Mouse (Mus musculus): ENCODE data around the gene Lcat. TPM values are rescaled to one million over a fixed set of nuclear protein-coding genes. Genes with fewer than 3 reads are reported as not detected.

The Lcat gene
- 6.6 TPM for polyA plus RNA-seq (2015; fragmentation: Illumina TruSeq; extraction: RNeasy Lipid Tissue Mini Kit (QIAGEN cat#74804); ENCODE audit: insufficient read depth, low read depth, low replicate concordance)

GRCm38 (mm10) chr8:105943321-105943739 lies at the start of gene Lcat:
Lcat (minus strand) TSS chr8:105943382.

GRCm38 (mm10) chr8:105990856-105991387 lies 47.7 kb upstream of the Lcat start, which contains the start of gene Dus2:
Dus2 (plus strand) TSS chr8:105991337.

GRCm38 (mm10) chr8:105979325-105979724 lies 36.1 kb upstream of the Lcat start, which contains the start of gene Dpep3:
Dpep3 (minus strand) TSS chr8:105979429.

GRCm38 (mm10) chr8:105965905-105966341 lies 22.7 kb upstream of the Lcat start, which contains the start of gene Slc12a4:
Slc12a4 (minus strand) TSS chr8:105966097.

GRCm38 (mm10) chr8:105938306-105938669 lies 4.9 kb downstream of the Lcat start, which contains the start of gene Psmb10:
Psmb10 (minus strand) TSS chr8:105938444.

GRCm38 (mm10) chr8:105933762-105934161 lies 9.4 kb downstream of the Lcat start, which contains the start of gene Ctrl:
Ctrl (minus strand) TSS chr8:105933862.

GRCm38 (mm10) chr8:105900180-105900940 lies 42.8 kb downstream of the Lcat start, which contains the start of gene Pskh1:
Pskh1 (plus strand) TSS chr8:105900441.

GRCm38 (mm10) chr8:105893339-105893738 lies 49.8 kb downstream of the Lcat start, which contains the start of gene Nrn1l:
Nrn1l (plus strand) TSS chr8:105893567.

Other genes starting within 250 kb of the Lcat start
- 8.9 TPM for gene Acd, start 242.3 kb downstream of the Lcat start, polyA plus RNA-seq (2015; fragmentation: Illumina TruSeq; extraction: RNeasy Lipid Tissue Mini Kit (QIAGEN cat#74804); ENCODE audit: insufficient read depth, low read depth, low replicate concordance)
- 1.4 TPM for gene Pard6a, start 242.2 kb downstream of the Lcat start, polyA plus RNA-seq (2015; fragmentation: Illumina TruSeq; extraction: RNeasy Lipid Tissue Mini Kit (QIAGEN cat#74804); ENCODE audit: insufficient read depth, low read depth, low replicate concordance)
- not detected for gene 4933405L10Rik, start 235.7 kb downstream of the Lcat start, polyA plus RNA-seq (2015; fragmentation: Illumina TruSeq; extraction: RNeasy Lipid Tissue Mini Kit (QIAGEN cat#74804); ENCODE audit: insufficient read depth, low read depth, low replicate concordance)
- gene Enkd1, start 235.2 kb downstream of the Lcat start, polyA plus RNA-seq (2015; fragmentation: Illumina TruSeq; extraction: RNeasy Lipid Tissue Mini Kit (QIAGEN cat#74804); ENCODE audit: insufficient read depth, low read depth, low replicate concordance) = 1.6 TPM
- 3.7 TPM for gene Gfod2, start 184.7 kb downstream of the Lcat start, polyA plus RNA-seq (2015; fragmentation: Illumina TruSeq; extraction: RNeasy Lipid Tissue Mini Kit (QIAGEN cat#74804); ENCODE audit: insufficient read depth, low read depth, low replicate concordance)
- gene Ranbp10, start 116.0 kb downstream of the Lcat start, polyA plus RNA-seq (2015; fragmentation: Illumina TruSeq; extraction: RNeasy Lipid Tissue Mini Kit (QIAGEN cat#74804); ENCODE audit: insufficient read depth, low read depth, low replicate concordance) = 5.2 TPM
- gene Tsnaxip1, start 115.7 kb downstream of the Lcat start, polyA plus RNA-seq (2015; fragmentation: Illumina TruSeq; extraction: RNeasy Lipid Tissue Mini Kit (QIAGEN cat#74804); ENCODE audit: insufficient read depth, low read depth, low replicate concordance) = not detected
- gene Cenpt, start 90.1 kb downstream of the Lcat start, polyA plus RNA-seq (2015; fragmentation: Illumina TruSeq; extraction: RNeasy Lipid Tissue Mini Kit (QIAGEN cat#74804); ENCODE audit: insufficient read depth, low read depth, low replicate concordance) = 3.4 TPM
- 7.8 TPM for gene Thap11, start 88.2 kb downstream of the Lcat start, polyA plus RNA-seq (2015; fragmentation: Illumina TruSeq; extraction: RNeasy Lipid Tissue Mini Kit (QIAGEN cat#74804); ENCODE audit: insufficient read depth, low read depth, low replicate concordance)
- gene Nutf2, start 82.8 kb downstream of the Lcat start, polyA plus RNA-seq (2015; fragmentation: Illumina TruSeq; extraction: RNeasy Lipid Tissue Mini Kit (QIAGEN cat#74804); ENCODE audit: insufficient read depth, low read depth, low replicate concordance) = 16.2 TPM
- gene Edc4, start 62.5 kb downstream of the Lcat start, polyA plus RNA-seq (2015; fragmentation: Illumina TruSeq; extraction: RNeasy Lipid Tissue Mini Kit (QIAGEN cat#74804); ENCODE audit: insufficient read depth, low read depth, low replicate concordance) = 16.1 TPM
- not detected for gene Nrn1l, start 49.8 kb downstream of the Lcat start, polyA plus RNA-seq (2015; fragmentation: Illumina TruSeq; extraction: RNeasy Lipid Tissue Mini Kit (QIAGEN cat#74804); ENCODE audit: insufficient read depth, low read depth, low replicate concordance)
- gene Pskh1, start 42.9 kb downstream of the Lcat start, polyA plus RNA-seq (2015; fragmentation: Illumina TruSeq; extraction: RNeasy Lipid Tissue Mini Kit (QIAGEN cat#74804); ENCODE audit: insufficient read depth, low read depth, low replicate concordance) = 3.8 TPM
- gene Ctrl, start 9.5 kb downstream of the Lcat start, polyA plus RNA-seq (2015; fragmentation: Illumina TruSeq; extraction: RNeasy Lipid Tissue Mini Kit (QIAGEN cat#74804); ENCODE audit: insufficient read depth, low read depth, low replicate concordance) = 23,700 TPM
- gene Psmb10, start 4.9 kb downstream of the Lcat start, polyA plus RNA-seq (2015; fragmentation: Illumina TruSeq; extraction: RNeasy Lipid Tissue Mini Kit (QIAGEN cat#74804); ENCODE audit: insufficient read depth, low read depth, low replicate concordance) = 298 TPM
- 8.7 TPM for gene Slc12a4, start 22.7 kb upstream of the Lcat start, polyA plus RNA-seq (2015; fragmentation: Illumina TruSeq; extraction: RNeasy Lipid Tissue Mini Kit (QIAGEN cat#74804); ENCODE audit: insufficient read depth, low read depth, low replicate concordance)
- gene Dpep3, start 36.0 kb upstream of the Lcat start, polyA plus RNA-seq (2015; fragmentation: Illumina TruSeq; extraction: RNeasy Lipid Tissue Mini Kit (QIAGEN cat#74804); ENCODE audit: insufficient read depth, low read depth, low replicate concordance) = not detected
- 3.0 TPM for gene Dus2, start 48.0 kb upstream of the Lcat start, polyA plus RNA-seq (2015; fragmentation: Illumina TruSeq; extraction: RNeasy Lipid Tissue Mini Kit (QIAGEN cat#74804); ENCODE audit: insufficient read depth, low read depth, low replicate concordance)
- gene Dpep2nb, start 62.6 kb upstream of the Lcat start, polyA plus RNA-seq (2015; fragmentation: Illumina TruSeq; extraction: RNeasy Lipid Tissue Mini Kit (QIAGEN cat#74804); ENCODE audit: insufficient read depth, low read depth, low replicate concordance) = not detected
- 1.9 TPM for gene Ddx28, start 68.5 kb upstream of the Lcat start, polyA plus RNA-seq (2015; fragmentation: Illumina TruSeq; extraction: RNeasy Lipid Tissue Mini Kit (QIAGEN cat#74804); ENCODE audit: insufficient read depth, low read depth, low replicate concordance)
- 4.1 TPM for gene Nfatc3, start 115.5 kb upstream of the Lcat start, polyA plus RNA-seq (2015; fragmentation: Illumina TruSeq; extraction: RNeasy Lipid Tissue Mini Kit (QIAGEN cat#74804); ENCODE audit: insufficient read depth, low read depth, low replicate concordance)
- 17.7 TPM for gene Esrp2, start 193.6 kb upstream of the Lcat start, polyA plus RNA-seq (2015; fragmentation: Illumina TruSeq; extraction: RNeasy Lipid Tissue Mini Kit (QIAGEN cat#74804); ENCODE audit: insufficient read depth, low read depth, low replicate concordance)
- gene Pla2g15, start 207.0 kb upstream of the Lcat start, polyA plus RNA-seq (2015; fragmentation: Illumina TruSeq; extraction: RNeasy Lipid Tissue Mini Kit (QIAGEN cat#74804); ENCODE audit: insufficient read depth, low read depth, low replicate concordance) = 4.7 TPM
- 7.4 TPM for gene Slc7a6, start 225.5 kb upstream of the Lcat start, polyA plus RNA-seq (2015; fragmentation: Illumina TruSeq; extraction: RNeasy Lipid Tissue Mini Kit (QIAGEN cat#74804); ENCODE audit: insufficient read depth, low read depth, low replicate concordance)

Measured in pancreas, adult 10 weeks (tissue).